Mouse (Mus musculus): ENCODE results near the gene Gsap. TPM values are rescaled to one million over a fixed set of nuclear protein-coding genes. Genes with fewer than 3 reads are reported as not detected.
"Not testable (repeated sequence)": the region's sequence is repeated elsewhere in the genome, so short reads cannot be mapped to it uniquely, and the experiment has no call there.

The Gsap gene
- total RNA-seq, 2 experiments from 2014 or later, result 2.1 to 2.4 TPM

GRCm38 (mm10) chr5:21254731-21255525 is 68.9 kb downstream of the Gsap start:
- intact Hi-C loops (cut with DNase I; ENCODE audit: low total_unique reads), result no loop called here
- no peak for DNase-seq

GRCm38 (mm10) chr5:21255551-21256132 is 69.6 kb downstream of the Gsap start:
- intact Hi-C loops (cut with DNase I; ENCODE audit: low total_unique reads), result no loop called here
- DNase-seq, result no peak

- intact Hi-C loops (cut with DNase I; ENCODE audit: low total_unique reads), result no loop called here
- DNase-seq, result no peak
These were observed 71.1 kb downstream of the Gsap start for GRCm38 (mm10) chr5:21257126-21257525.

GRCm38 (mm10) chr5:21257806-21258205 is 71.8 kb downstream of the Gsap start:
- DNase-seq, result no peak
- intact Hi-C loops (cut with DNase I; ENCODE audit: low total_unique reads), result no loop called here

GRCm38 (mm10) chr5:21260746-21261145 is 74.7 kb downstream of the Gsap start:
- intact Hi-C loops (cut with DNase I; ENCODE audit: low total_unique reads), result loop anchor here (10.0 kb wide), 2 partner anchors 324 to 384 kb away; partner anchors contain the start of genes Armc10 and Fbxl13
- no peak for DNase-seq

GRCm38 (mm10) chr5:21261202-21261844 is 75.3 kb downstream of the Gsap start:
- no peak for DNase-seq
- intact Hi-C loops (cut with DNase I; ENCODE audit: low total_unique reads), result loop anchor here (10.0 kb wide), 2 partner anchors 323 to 383 kb away; partner anchors contain the start of genes Armc10 and Fbxl13

GRCm38 (mm10) chr5:21263202-21264055 is 77.4 kb downstream of the Gsap start:
- intact Hi-C loops (cut with DNase I; ENCODE audit: low total_unique reads), result loop anchor here (10.0 kb wide), 2 partner anchors 321 to 381 kb away; partner anchors contain the start of genes Armc10 and Fbxl13
- peak; percentile 26 for DNase-seq

- DNase-seq, result no peak
- intact Hi-C loops (cut with DNase I; ENCODE audit: low total_unique reads), result loop anchor here (10.0 kb wide), 2 partner anchors 320 to 380 kb away; partner anchors contain the start of genes Armc10 and Fbxl13
These were observed 78.4 kb downstream of the Gsap start for GRCm38 (mm10) chr5:21264352-21265021.

GRCm38 (mm10) chr5:21265049-21265448 is 79.0 kb downstream of the Gsap start:
- peak; percentile 73 for DNase-seq
- intact Hi-C loops (cut with DNase I; ENCODE audit: low total_unique reads), result loop anchor here (10.0 kb wide), 2 partner anchors 320 to 380 kb away; partner anchors contain the start of genes Armc10 and Fbxl13

- DNase-seq, result no peak
- intact Hi-C loops (cut with DNase I; ENCODE audit: low total_unique reads), result loop anchor here (10.0 kb wide), 2 partner anchors 318 to 378 kb away; partner anchors contain the start of genes Armc10 and Fbxl13
These were observed 81.0 kb downstream of the Gsap start for GRCm38 (mm10) chr5:21267090-21267489.

- intact Hi-C loops (cut with DNase I; ENCODE audit: low total_unique reads), result loop anchor here (10.0 kb wide), 2 partner anchors 315 to 375 kb away; partner anchors contain the start of genes Armc10 and Fbxl13
- peak; percentile 28 for DNase-seq
These were observed 83.4 kb downstream of the Gsap start for GRCm38 (mm10) chr5:21269446-21269845.

- intact Hi-C loops (cut with DNase I; ENCODE audit: low total_unique reads), result loop anchor here (5.0 kb wide), 1 partner anchor 152 kb away; the partner anchor contains the start of genes Ccdc146 and Fam185a
These were observed 84.7 kb downstream of the Gsap start for GRCm38 (mm10) chr5:21270756-21271155.

GRCm38 (mm10) chr5:21271386-21272354 is 85.6 kb downstream of the Gsap start:
- DNase-seq, result peak; percentile 22
- intact Hi-C loops (cut with DNase I; ENCODE audit: low total_unique reads), result loop anchor here (5.0 kb wide), 1 partner anchor 151 kb away; the partner anchor contains the start of genes Ccdc146 and Fam185a

More at GRCm38 (mm10) chr5:21270756-21271155, 84.7 kb downstream of the Gsap start:
- DNase-seq, result no peak

GRCm38 (mm10) chr5:21277685-21278084 is 91.6 kb downstream of the Gsap start:
- intact Hi-C loops (cut with DNase I; ENCODE audit: low total_unique reads), result not testable (repeated sequence)

GRCm38 (mm10) chr5:21283356-21284062 is 97.5 kb downstream of the Gsap start:
- intact Hi-C loops (cut with DNase I; ENCODE audit: low total_unique reads), result no loop called here
- no peak for DNase-seq

More at GRCm38 (mm10) chr5:21277685-21278084, 91.6 kb downstream of the Gsap start:
- DNase-seq, result not testable (repeated sequence)

GRCm38 (mm10) chr5:21288658-21289435 is 102.8 kb downstream of the Gsap start:
- DNase-seq, result no peak
- intact Hi-C loops (cut with DNase I; ENCODE audit: low total_unique reads), result no loop called here
